13 mouse cellular contexts compared by ENCODE assay signal in genomic region chr7:49159646-49160555, GRCm38 (mm10).
DNase-seq lines count a peak whose midpoint lies in the region; ATAC-seq lines count a peak whose summit lies in the region.
"Had no signal": no experiment of that assay in that cellular context is flagged by ENCODE, and none has a peak within 500 bp of the region (broad histone marks: within the 10 kb centered on the region; RNA-seq: fewer than 3 reads in every experiment).

No protein-coding gene starts in this region.

- ATAC-seq in kidney, embryonic 14.5 days (ENCODE audit: low FRiP score, low TSS enrichment), result 0 out of 2 replicates have a peak, but pooled peaks have one; percentile 14
- peak; percentile 35; the same call in 1 of the 2 replicates for ATAC-seq in forebrain, embryonic 15.5 days (replicated peaks)
- no peak for ATAC-seq in erythroid progenitor cell, adult 5-6 weeks (replicated peaks; ENCODE audit: low FRiP score, poor library complexity, severe bottlenecking)
- ATAC-seq: intestine, embryonic 15.5 days had no signal

- no peak overlapping the region for H3K4me2 ChIP-seq in kidney, embryonic 14.5 days (replicated peaks; ENCODE audit: low read depth, low read length)
- H3K4me2 ChIP-seq in forebrain, embryonic 15.5 days (replicated peaks), result no peak overlapping the region
- H3K4me2 ChIP-seq: intestine, embryonic 15.5 days had no signal

- no peak overlapping the region for H3K4me3 ChIP-seq in kidney, embryonic 14.5 days (ENCODE audit: low read length)
- no peak overlapping the region for H3K4me3 ChIP-seq in forebrain, embryonic 15.5 days
- H3K4me3 ChIP-seq: intestine, embryonic 15.5 days; left cerebral cortex, adult 2 months; myocyte had no signal

- no peaks in the 10 kb centered on the region; the same call in 1 of the 2 replicates for H3K4me1 ChIP-seq in kidney, embryonic 14.5 days (ENCODE audit: control insufficient read depth, insufficient read depth, low read length)
- peaks cover 55% of the 10 kb centered on the region for H3K4me1 ChIP-seq in forebrain, embryonic 15.5 days

- H3K36me3 ChIP-seq in kidney, embryonic 14.5 days (ENCODE audit: control insufficient read depth, insufficient read depth, low read length), result no peaks in the 10 kb centered on the region
- no peaks in the 10 kb centered on the region for H3K36me3 ChIP-seq in forebrain, embryonic 15.5 days
- H3K36me3 ChIP-seq: intestine, embryonic 15.5 days had no signal

- no peak for DNase-seq in kidney, postnatal 25 days
- DNase-seq in NIH3T3 (ENCODE audit: low read depth), result peak; percentile 55
- peak; percentile 69 to 73 for DNase-seq in heart, postnatal 10 days
- DNase-seq in left cerebral cortex, postnatal 14 days (ENCODE audit: low spot score in 2 of 2), result no peak
- no peak for DNase-seq in left cerebral cortex, adult 9 months (ENCODE audit: low spot score in 2 of 2)
- DNase-seq: thymus, postnatal 14 days had no signal

- no peaks in the 10 kb centered on the region for H3K27me3 ChIP-seq in kidney, embryonic 14.5 days (ENCODE audit: control insufficient read depth, insufficient read depth, low read length)
- H3K27me3 ChIP-seq in forebrain, embryonic 15.5 days, result no peaks in the 10 kb centered on the region
- H3K27me3 ChIP-seq: intestine, embryonic 15.5 days; Patski had no signal

- H3K27ac ChIP-seq in kidney, embryonic 14.5 days (ENCODE audit: low read depth, low read length), result no peak overlapping the region
- H3K27ac ChIP-seq in forebrain, embryonic 15.5 days (replicated peaks), result peak overlapping the region; percentile 65
- H3K27ac ChIP-seq: intestine, embryonic 15.5 days; left cerebral cortex, adult 2 months had no signal

- intact Hi-C loops in heart, postnatal 10 days (cut with DNase I), result no loop called here
- intact Hi-C loops in left cerebral cortex, postnatal 14 days (cut with DNase I), result no loop called here

- no peak overlapping the region for H3K9ac ChIP-seq in kidney, embryonic 14.5 days (ENCODE audit: low read depth, low read length)
- no peak overlapping the region for H3K9ac ChIP-seq in forebrain, embryonic 15.5 days (replicated peaks)
- H3K9ac ChIP-seq: intestine, embryonic 15.5 days had no signal

- peaks cover 3% of the 10 kb centered on the region; the same call in 1 of the 2 replicates for H3K9me3 ChIP-seq in kidney, embryonic 14.5 days (ENCODE audit: control insufficient read depth, low read length)
- 0 out of 2 replicates have a peak, but pooled peaks cover 5% of the 10 kb centered on the region for H3K9me3 ChIP-seq in forebrain, embryonic 15.5 days
- H3K9me3 ChIP-seq: intestine, embryonic 15.5 days had no signal

- WGBS in kidney, embryonic 14.5 days, result 80% methylated on average over 18 of the region's 18 CpGs
- 31% methylated on average over 18 of the region's 18 CpGs for WGBS in forebrain, embryonic 15.5 days

Comparison
In these comparisons a context has a peak if more than half of its experiments do, and no peak if none do; other contexts are left out.
1. DNase-seq: peak in NIH3T3 (single experiment) and heart, postnatal 10 days (2 of 2); none in kidney, postnatal 25 days (0 of 2), left cerebral cortex, postnatal 14 days (0 of 2) and left cerebral cortex, adult 9 months (0 of 2).